Mouse (Mus musculus) sigmoid colon, adult 10 weeks (tissue): ENCODE results near the gene Tgfbr2. TPM values are rescaled to one million over a fixed set of nuclear protein-coding genes. Genes with fewer than 3 reads are reported as not detected.

ENCODE experiments used
- polyA plus RNA-seq: library from polyadenylated mRNA; stranded (reverse); fragments of 350-450 nt; fragmentation: Illumina TruSeq; extraction: RNeasy Lipid Tissue Mini Kit (QIAGEN cat#74804); gene quantifications from one replicate; pipeline ENCODE4 v1.2.3, GENCODE M21; 2014; ENCODE audit warnings: low read depth, low replicate concordance

Tgfbr2 gene
- polyA plus RNA-seq = 43.5 TPM

DNA sequence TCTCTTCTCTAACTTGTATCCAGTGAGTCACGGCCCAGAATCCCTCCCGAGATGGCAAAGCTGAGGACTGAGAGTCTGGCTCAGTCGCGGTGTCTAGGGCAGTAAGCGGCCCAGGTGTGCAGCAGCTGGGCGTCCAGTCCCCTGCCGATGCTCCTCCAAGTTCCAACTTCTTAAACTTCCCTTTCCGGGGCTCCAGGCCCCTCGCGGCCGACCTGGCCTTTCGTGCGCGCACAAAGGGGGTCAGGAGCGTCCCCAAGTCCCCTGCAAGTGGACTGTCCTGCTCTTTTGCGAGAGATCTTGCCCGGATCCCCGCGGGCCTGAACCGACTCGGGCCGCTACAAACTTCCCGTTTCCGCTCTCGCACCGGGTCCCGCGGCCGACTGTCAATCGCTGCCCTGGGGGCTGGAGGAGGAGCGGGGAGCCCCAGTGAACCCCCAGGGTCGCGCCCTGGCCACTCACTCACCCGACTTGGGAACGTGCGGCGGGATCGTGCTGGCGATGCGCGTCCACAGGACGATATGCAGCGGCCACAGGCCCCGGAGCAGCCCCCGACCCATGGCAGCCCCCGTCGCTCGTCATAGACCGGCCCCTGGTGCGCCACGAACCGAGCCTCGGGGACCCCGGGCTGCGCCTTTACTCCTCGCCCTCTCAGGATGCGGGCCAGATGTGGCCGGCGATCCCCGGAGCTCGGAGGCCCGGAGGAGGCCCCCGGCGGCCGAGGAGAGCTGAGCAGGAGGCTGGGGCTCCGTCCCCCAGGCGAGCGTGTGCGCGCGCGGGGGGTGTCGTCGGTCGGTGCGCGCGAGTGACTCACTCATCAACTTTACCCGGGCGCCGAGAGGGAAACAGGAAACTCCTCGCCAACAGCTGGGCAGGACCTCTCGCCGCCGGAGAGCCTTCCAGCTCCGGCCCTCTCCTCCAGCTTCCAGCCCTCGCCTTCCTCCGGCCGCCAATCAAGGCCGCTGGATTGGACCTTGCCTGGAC lies at the start of gene Tgfbr2:
Tgfbr2 (minus strand) TSS at position 880 of the 981 bp plus-strand sequence.

